Mouse (Mus musculus): ENCODE data around the gene Cldn14.

GRCm38 (mm10) chr16:94044996-94045395, 36.4 kb upstream of the Cldn14 start:
- TF ChIP-seq CTCF (IDR thresholded peaks at IDR 0.05; ENCODE audit: control insufficient read depth, insufficient read depth, insufficient replicate concordance, low read depth, low read length) (no peak), POLR2A (IDR thresholded peaks at IDR 0.05; ENCODE audit: control insufficient read depth, low read depth, low read length) (no peak)

Measured in testis, adult 2 months (tissue).